Mouse (Mus musculus): ENCODE data around the gene Avil. TPM values are rescaled to one million over a fixed set of nuclear protein-coding genes. Genes with fewer than 3 reads are reported as not detected.

Avil gene
- polyA plus RNA-seq, 1 experiment from 2014 or later = 0.20 TPM

GRCm38 (mm10) chr10:127068360-127069038, 68.0 kb downstream of the Avil start:
- ATAC-seq = no peak
- Histone ChIP-seq H3K4me3 (ENCODE audit: low read depth, low read length) (no peak overlapping the region), H3K9me3 (ENCODE audit: control insufficient read depth) (no peaks in the 10 kb centered on the region), H3K4me2 (replicated peaks; ENCODE audit: low read depth) (peak overlapping the region; percentile 89; the same call in 1 of the 2 replicates), H3K9ac (ENCODE audit: low read depth, low read length) (peak overlapping the region; percentile 13; the same call in 1 of the 2 replicates), H3K4me1 (replicated peaks; ENCODE audit: control insufficient read depth, insufficient read depth, low read length) (0 out of 2 replicates have a peak, but pooled peaks cover 12% of the 10 kb centered on the region), H3K27ac (ENCODE audit: low read depth, low read length) (peak overlapping the region; percentile 90), H3K36me3 (ENCODE audit: control insufficient read depth, insufficient read depth) (peaks cover 35% of the 10 kb centered on the region), H3K27me3 (replicated peaks; ENCODE audit: control insufficient read depth, insufficient read depth, low read length) (no peaks in the 10 kb centered on the region)
- 63% methylated on average over 9 of the region's 9 CpGs for WGBS
- no peak for TF ChIP-seq CTCF (IDR thresholded peaks at IDR 0.05; ENCODE audit: low read depth)

- Histone ChIP-seq H3K27me3 (replicated peaks; ENCODE audit: control insufficient read depth, insufficient read depth, low read length) (no peaks in the 10 kb centered on the region), H3K4me1 (replicated peaks; ENCODE audit: control insufficient read depth, insufficient read depth, low read length) (0 out of 2 replicates have a peak, but pooled peaks cover 8% of the 10 kb centered on the region), H3K4me3 (ENCODE audit: low read depth, low read length) (peak overlapping the region; percentile 83), H3K9me3 (ENCODE audit: control insufficient read depth) (no peaks in the 10 kb centered on the region), H3K4me2 (replicated peaks; ENCODE audit: low read depth) (peak overlapping the region; percentile 89), H3K27ac (ENCODE audit: low read depth, low read length) (peak overlapping the region; percentile 90), H3K9ac (ENCODE audit: low read depth, low read length) (peak overlapping the region; percentile 68), H3K36me3 (ENCODE audit: control insufficient read depth, insufficient read depth) (peaks cover 35% of the 10 kb centered on the region)
- TF ChIP-seq CTCF (IDR thresholded peaks at IDR 0.05; ENCODE audit: low read depth) = no peak
- WGBS = 5% methylated on average over 30 of the region's 30 CpGs
- ATAC-seq = peak; percentile 3; the same call in 1 of the 2 replicates
Measured at GRCm38 (mm10) chr10:127069281-127070189, 69.0 kb downstream of the Avil start.

MicroRNA genes within 50 kb of the gene (microRNA counts, 519-probe panel; counts per million panel counts)
- microRNA mmu-miR-26a = 4,163 counts per million, percentile 60 among the panel's probes with 10 or more counts
- not detected for microRNA mmu-miR-546

Small RNAs within 50 kb of the gene (microRNA-seq; reads per million reads assigned to microRNA genes)
- 73.4 reads per million, percentile 44 among the genes with 10 or more reads in this experiment for gene Mir26a-2
- not detected for gene Mir546

Other genes starting within 250 kb of the Avil start
- gene Atp23, start 99.4 kb upstream of the Avil start, polyA plus RNA-seq (2015; fragmentation: Nextera tagmentation; extraction: Ambion mirVana) = 7.7 and 8.0 TPM in 2 replicates
- gene Ctdsp2, start 22.0 kb upstream of the Avil start, polyA plus RNA-seq (2015; fragmentation: Nextera tagmentation; extraction: Ambion mirVana) = 43.1 and 46.7 TPM in 2 replicates
- 42.4 and 43.7 TPM in 2 replicates for gene Tsfm, start 30.1 kb downstream of the Avil start, polyA plus RNA-seq (2015; fragmentation: Nextera tagmentation; extraction: Ambion mirVana)
- gene Mettl1, start 40.7 kb downstream of the Avil start, polyA plus RNA-seq (2015; fragmentation: Nextera tagmentation; extraction: Ambion mirVana) = 19.8 and 22.1 TPM in 2 replicates
- 0.16 and 0.17 TPM in 2 replicates for gene Eef1akmt3, start 40.8 kb downstream of the Avil start, polyA plus RNA-seq (2015; fragmentation: Nextera tagmentation; extraction: Ambion mirVana)
- not detected in 2 replicates for gene Cyp27b1, start 47.5 kb downstream of the Avil start, polyA plus RNA-seq (2015; fragmentation: Nextera tagmentation; extraction: Ambion mirVana)
- 0.91 and 1.1 TPM in 2 replicates for gene March9, start 59.5 kb downstream of the Avil start, polyA plus RNA-seq (2015; fragmentation: Nextera tagmentation; extraction: Ambion mirVana)
- gene Cdk4, start 62.8 kb downstream of the Avil start, polyA plus RNA-seq (2015; fragmentation: Nextera tagmentation; extraction: Ambion mirVana) = 500 and 515 TPM in 2 replicates
- gene Tspan31, start 69.6 kb downstream of the Avil start, polyA plus RNA-seq (2015; fragmentation: Nextera tagmentation; extraction: Ambion mirVana) = 264 and 300 TPM in 2 replicates
- 0.07 and 0.20 TPM in 2 replicates for gene Agap2, start 74.6 kb downstream of the Avil start, polyA plus RNA-seq (2015; fragmentation: Nextera tagmentation; extraction: Ambion mirVana)
- gene Os9, start 120.4 kb downstream of the Avil start, polyA plus RNA-seq (2015; fragmentation: Nextera tagmentation; extraction: Ambion mirVana) = 113 and 116 TPM in 2 replicates
- gene B4galnt1, start 164.5 kb downstream of the Avil start, polyA plus RNA-seq (2015; fragmentation: Nextera tagmentation; extraction: Ambion mirVana) = 29.4 and 34.1 TPM in 2 replicates
- 0.52 and 0.65 TPM in 2 replicates for gene Slc26a10, start 179.9 kb downstream of the Avil start, polyA plus RNA-seq (2015; fragmentation: Nextera tagmentation; extraction: Ambion mirVana)
- gene Arhgef25, start 189.4 kb downstream of the Avil start, polyA plus RNA-seq (2015; fragmentation: Nextera tagmentation; extraction: Ambion mirVana) = 14.4 and 15.1 TPM in 2 replicates
- 22.2 and 24.6 TPM in 2 replicates for gene Dtx3, start 195.0 kb downstream of the Avil start, polyA plus RNA-seq (2015; fragmentation: Nextera tagmentation; extraction: Ambion mirVana)
- gene Pip4k2c, start 210.9 kb downstream of the Avil start, polyA plus RNA-seq (2015; fragmentation: Nextera tagmentation; extraction: Ambion mirVana) = 43.0 and 47.0 TPM in 2 replicates